Mouse (Mus musculus) midbrain, postnatal 0 days (tissue): ENCODE results near the gene Fam241b. TPM values are rescaled to one million over a fixed set of nuclear protein-coding genes. Genes with fewer than 3 reads are reported as not detected.
A peak's percentile ranks its signal among the peaks of the same experiment; 100 is the strongest.

Source experiments
- ATAC-seq: fragments of 200-750 bp; cut with Nextera tagmentation; 2 replicates; pipeline ENCODE4 v1.8.0; 2017; ENCODE audit warnings: moderate number of reproducible peaks, mild to moderate bottlenecking, moderate TSS enrichment, moderate library complexity; ENCODE audit not compliant: low FRiP score
- DNase-seq: peaks from one replicate; pipeline ENCODE4 v3.0.0-alpha.2; 2015; ENCODE audit warnings: low spot score
- H3K27ac ChIP-seq: fragments of 300-500 bp; sonication (generic); 2 replicates; pipeline ENCODE4 v1.5.1; 2014; ENCODE audit warnings: low read depth, mild to moderate bottlenecking, low read length, mixed read lengths
- H3K27me3 ChIP-seq: fragments of 300-500 bp; sonication (generic); 2 replicates; pipeline ENCODE4 v1.6.1; 2014; ENCODE audit warnings: low read length, control low read depth, mixed read lengths; ENCODE audit not compliant: insufficient read depth
- H3K36me3 ChIP-seq: fragments of 300-500 bp; sonication (generic); 2 replicates; pipeline ENCODE4 v1.6.1; 2014; ENCODE audit warnings: low read length, control low read depth, mixed read lengths; ENCODE audit not compliant: insufficient read depth
- H3K4me1 ChIP-seq: fragments of 300-500 bp; sonication (generic); 2 replicates; pipeline ENCODE4 v1.6.1; 2014; ENCODE audit warnings: mild to moderate bottlenecking, control low read depth, antibody characterized with exemption, low read length, mixed read lengths; ENCODE audit not compliant: insufficient read depth
- H3K4me2 ChIP-seq: fragments of 300-500 bp; sonication (generic); 2 replicates; pipeline ENCODE4 v1.6.1; 2014; ENCODE audit warnings: low read depth, mild to moderate bottlenecking, low read length, mixed read lengths; ENCODE audit not compliant: poor library complexity, severe bottlenecking
- H3K4me3 ChIP-seq: fragments of 300-500 bp; sonication (generic); 2 replicates; pipeline ENCODE4 v1.5.1; 2014; ENCODE audit warnings: low read depth, mild to moderate bottlenecking, low read length, moderate library complexity
- H3K9ac ChIP-seq: fragments of 300-500 bp; sonication (generic); replicated peaks from 2 replicates; pipeline ENCODE4 v1.6.1; 2014; ENCODE audit warnings: mild to moderate bottlenecking, low read length, moderate library complexity, mixed read lengths; ENCODE audit not compliant: poor library complexity, severe bottlenecking
- H3K9me3 ChIP-seq: fragments of 300-500 bp; sonication (generic); 2 replicates; pipeline ENCODE4 v1.6.1; 2016; ENCODE audit warnings: low read length, control low read depth
- CTCF ChIP-seq: IDR thresholded peaks from 2 replicates; pipeline ENCODE4 v1.5.1; 2016; ENCODE audit warnings: antibody characterized with exemption, mild to moderate bottlenecking
- WGBS: fragments of 180-500 bp; shearing (Covaris S2); extraction: QIAGEN DNeasy Blood & Tissue Kit; methylation state at CpG from one replicate; pipeline ENCODE4 v1.1.7; 2014; 5-methylcytosine and 5-hydroxymethylcytosine counted together
- polyA plus RNA-seq: library from polyadenylated mRNA; unstranded; fragments of >200 nt; fragmentation: Nextera tagmentation; extraction: Ambion mirVana; gene quantifications from 2 replicates; pipeline ENCODE4 v1.2.1, GENCODE M21; 2015
- total RNA-seq: library from RNA; depleted of rRNA; stranded (reverse); fragments of >200 nt; gene quantifications from 2 replicates; pipeline ENCODE4 v1.2.3, GENCODE M21; 2014

Fam241b gene
- total and polyA plus RNA-seq, 2 experiments from 2014 or later, result 101 to 208 TPM

- Histone ChIP-seq H3K36me3 (no peaks in the 10 kb centered on the region), H3K27ac (no peak overlapping the region), H3K4me3 (no peak overlapping the region), H3K4me2 (no peak overlapping the region), H3K27me3 (no peaks in the 10 kb centered on the region), H3K9ac (no peak overlapping the region), H3K4me1 (no peaks in the 10 kb centered on the region), H3K9me3 (peaks cover 3% of the 10 kb centered on the region; the same call in 1 of the 2 replicates)
- no peak for ATAC-seq
- no peak for DNase-seq
- WGBS, result 12% methylated on average over 9 of the region's 9 CpGs
- no peak for TF ChIP-seq CTCF
Observed at GRCm38 (mm10) chr10:62172841-62173553, 29.3 kb upstream of the Fam241b start.

DNA sequence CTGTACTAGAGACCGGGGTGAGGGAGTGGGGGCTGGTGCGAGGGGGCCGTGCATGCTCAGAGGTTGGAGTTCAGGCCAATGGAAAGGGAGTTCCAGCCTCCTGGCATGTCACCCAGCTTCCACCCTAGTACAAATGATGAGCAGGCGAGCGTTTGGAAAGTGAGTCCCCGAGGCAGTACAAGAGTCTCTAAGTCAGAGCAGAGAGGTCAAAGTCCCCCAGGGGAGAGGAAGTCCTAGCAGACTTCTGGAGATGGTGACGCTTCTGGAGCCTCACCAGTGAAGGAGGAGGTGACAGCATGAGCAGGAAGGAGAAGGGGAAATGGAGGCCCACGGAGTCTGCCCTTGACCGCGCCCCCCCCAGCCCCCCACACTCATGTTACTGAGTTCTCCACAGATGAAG lies 18.7 kb upstream of the Fam241b start:
- no peaks in the 10 kb centered on the region for H3K36me3 ChIP-seq
- WGBS, result 49% methylated on average over 10 of the region's 10 CpGs
- H3K27ac ChIP-seq, result no peak overlapping the region
- H3K4me2 ChIP-seq, result no peak overlapping the region
- no peak for ATAC-seq
- H3K27me3 ChIP-seq, result no peaks in the 10 kb centered on the region
- no peak for DNase-seq
- H3K9me3 ChIP-seq, result no peaks in the 10 kb centered on the region
- TF ChIP-seq CTCF, result no peak
- no peak overlapping the region for H3K4me3 ChIP-seq
- H3K9ac ChIP-seq, result no peak overlapping the region
- no peaks in the 10 kb centered on the region for H3K4me1 ChIP-seq

DNA sequence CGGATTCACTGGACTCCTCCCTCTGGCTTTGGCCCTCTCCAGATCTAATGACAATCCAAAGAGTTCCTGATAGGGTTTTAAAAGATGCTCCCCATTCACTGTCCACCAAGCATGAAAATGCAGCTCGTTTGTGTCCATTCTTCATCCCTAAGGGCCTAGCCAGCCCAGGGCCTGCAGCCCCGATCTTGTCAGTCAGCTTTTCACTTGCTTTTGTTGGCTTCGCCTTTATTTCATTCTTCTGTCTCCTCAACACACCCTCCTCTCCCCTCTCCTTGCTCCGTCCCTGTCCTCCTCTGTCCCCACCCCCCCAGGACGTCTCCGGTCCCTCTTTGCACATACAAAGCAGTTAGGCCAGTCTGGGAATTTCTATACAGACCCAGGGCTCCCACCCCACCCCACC lies 6.2 kb upstream of the Fam241b start:
- H3K9ac ChIP-seq, result no peak overlapping the region
- no peaks in the 10 kb centered on the region for H3K9me3 ChIP-seq
- 21% methylated on average over 7 of the region's 7 CpGs for WGBS
- H3K4me1 ChIP-seq, result no peaks in the 10 kb centered on the region
- DNase-seq (no peak), ATAC-seq (no peak)
- TF ChIP-seq CTCF, result no peak
- no peak overlapping the region for H3K4me3 ChIP-seq
- no peak overlapping the region for H3K27ac ChIP-seq
- H3K4me2 ChIP-seq, result no peak overlapping the region
- H3K36me3 ChIP-seq, result no peaks in the 10 kb centered on the region
- peaks cover 3% of the 10 kb centered on the region; the same call in 1 of the 2 replicates for H3K27me3 ChIP-seq

DNA sequence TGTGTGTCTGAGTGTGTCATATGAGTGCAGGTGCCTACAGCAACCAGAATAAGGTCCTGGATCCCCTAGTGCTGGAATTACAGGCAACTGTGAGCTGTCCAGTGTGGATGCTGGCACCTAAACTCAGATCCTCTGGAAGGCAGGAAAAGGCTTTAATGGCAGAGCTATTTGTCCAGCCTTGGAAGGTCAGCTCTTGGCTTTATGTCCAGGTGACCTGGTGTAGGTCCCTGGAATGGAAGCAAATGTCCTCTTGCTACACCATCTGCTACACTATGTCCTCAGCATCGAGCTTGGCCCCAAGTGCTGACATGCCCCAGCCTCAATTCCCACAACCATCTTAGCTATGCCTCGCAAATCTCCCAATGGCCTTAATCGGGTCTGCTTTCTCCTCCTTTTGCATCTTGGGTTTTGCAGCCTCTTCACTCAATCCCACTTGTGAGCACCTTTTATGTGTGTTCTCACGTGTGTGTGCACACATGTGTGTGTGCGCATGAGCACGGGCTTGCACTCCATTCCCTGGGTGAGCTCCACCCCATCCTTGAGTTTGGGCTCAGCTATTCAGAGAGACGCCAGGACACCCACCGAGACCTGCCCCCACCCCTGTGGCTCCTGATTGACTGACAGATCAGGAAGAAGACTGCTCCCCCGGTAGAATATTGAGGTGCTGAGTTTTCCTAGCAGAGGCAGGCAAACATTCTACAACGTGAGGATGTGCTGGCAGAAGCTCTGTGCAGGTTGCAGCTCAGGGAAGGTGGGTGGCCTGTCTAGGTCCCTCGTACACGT lies 3.9 kb upstream of the Fam241b start:
- Histone ChIP-seq H3K4me3 (no peak overlapping the region), H3K36me3 (no peaks in the 10 kb centered on the region), H3K4me2 (no peak overlapping the region), H3K27ac (no peak overlapping the region), H3K4me1 (no peaks in the 10 kb centered on the region), H3K27me3 (peaks cover 3% of the 10 kb centered on the region; the same call in 1 of the 2 replicates), H3K9ac (no peak overlapping the region), H3K9me3 (no peaks in the 10 kb centered on the region)
- no peak for ATAC-seq
- no peak for TF ChIP-seq CTCF
- WGBS, result 49% methylated on average over 12 of the region's 12 CpGs
- DNase-seq, result no peak

- no peak overlapping the region for H3K4me2 ChIP-seq
- no peak overlapping the region for H3K9ac ChIP-seq
- DNase-seq, result peak; percentile 2
- H3K27me3 ChIP-seq, result peaks cover 3% of the 10 kb centered on the region; the same call in 1 of the 2 replicates
- 56% methylated on average over 5 of the region's 5 CpGs for WGBS
- no peaks in the 10 kb centered on the region for H3K4me1 ChIP-seq
- no peak overlapping the region for H3K4me3 ChIP-seq
- no peaks in the 10 kb centered on the region for H3K9me3 ChIP-seq
- ATAC-seq, result no peak
- no peak for TF ChIP-seq CTCF
- no peak overlapping the region for H3K27ac ChIP-seq
- no peaks in the 10 kb centered on the region for H3K36me3 ChIP-seq
Observed at GRCm38 (mm10) chr10:62145957-62146356, 2.2 kb upstream of the Fam241b start.

GRCm38 (mm10) chr10:62138040-62138439 lies 5.7 kb downstream of the Fam241b start:
- Histone ChIP-seq H3K9me3 (no peaks in the 10 kb centered on the region), H3K4me3 (no peak overlapping the region), H3K4me2 (no peak overlapping the region), H3K9ac (no peak overlapping the region), H3K4me1 (no peaks in the 10 kb centered on the region), H3K36me3 (no peaks in the 10 kb centered on the region), H3K27me3 (peaks cover 47% of the 10 kb centered on the region), H3K27ac (no peak overlapping the region)
- no peak for DNase-seq
- 16% methylated on average over 3 of the region's 3 CpGs for WGBS
- no peak for TF ChIP-seq CTCF
- ATAC-seq, result no peak
